Mouse (Mus musculus) liver, adult 10 weeks (tissue): Measurements from ENCODE around the gene Slco6c1. TPM values are rescaled to one million over a fixed set of nuclear protein-coding genes. Genes with fewer than 3 reads are reported as not detected.

Experiments
- polyA plus RNA-seq: library from polyadenylated mRNA; stranded (reverse); fragments of 350-450 nt; fragmentation: Illumina TruSeq; extraction: RNeasy Lipid Tissue Mini Kit (QIAGEN cat#74804); gene quantifications from one replicate; pipeline ENCODE4 v1.2.3, GENCODE M21; 2014; ENCODE audit warnings: low read depth, low replicate concordance

Slco6c1 gene
- polyA plus RNA-seq: not detected

DNA sequence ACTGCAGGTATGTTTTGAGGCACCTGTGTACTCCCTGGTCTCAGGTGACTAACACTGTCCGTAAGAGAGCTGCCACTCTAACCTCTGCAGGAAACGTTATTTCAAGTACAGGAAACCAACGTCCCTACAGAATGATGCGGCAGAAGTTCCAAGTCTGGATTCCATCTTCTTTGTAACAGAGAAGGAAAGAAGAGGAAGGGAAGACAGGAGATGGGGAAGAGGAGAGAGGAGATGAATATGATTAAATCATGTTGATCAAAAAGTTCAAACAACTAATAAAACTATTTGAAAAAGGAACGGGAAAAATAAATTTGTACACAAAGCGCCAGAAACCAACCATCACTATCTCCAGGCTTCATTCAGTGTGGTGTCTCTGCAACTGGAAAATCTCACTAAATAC lies at the start of gene Slco6c1:
Slco6c1 (minus strand) TSS at position 101 of the 400 bp plus-strand sequence.

